Mouse (Mus musculus) intestine, postnatal 0 days (tissue): ENCODE results near the gene Cd6. TPM values are rescaled to one million over a fixed set of nuclear protein-coding genes. Genes with fewer than 3 reads are reported as not detected.

Source experiments
- ATAC-seq: fragments of 200-750 bp; cut with Nextera tagmentation; 2 replicates; pipeline ENCODE4 v1.8.0; 2017; ENCODE audit warnings: mild to moderate bottlenecking, moderate TSS enrichment, moderate library complexity
- H3K27ac ChIP-seq: fragments of 300-500 bp; sonication (generic); 2 replicates; pipeline ENCODE4 v1.5.1; 2014; ENCODE audit warnings: mild to moderate bottlenecking, low read depth, low read length, moderate library complexity
- H3K27me3 ChIP-seq: fragments of 300-500 bp; sonication (generic); replicated peaks from 2 replicates; pipeline ENCODE4 v1.6.1; 2014; ENCODE audit warnings: low read length, mixed read lengths; ENCODE audit not compliant: control insufficient read depth, insufficient read depth
- H3K36me3 ChIP-seq: fragments of 300-500 bp; sonication (generic); 2 replicates; pipeline ENCODE4 v1.6.1; 2014; ENCODE audit warnings: mild to moderate bottlenecking, moderate library complexity; ENCODE audit not compliant: control insufficient read depth, insufficient read depth
- H3K4me1 ChIP-seq: fragments of 300-500 bp; sonication (generic); replicated peaks from 2 replicates; pipeline ENCODE4 v1.6.1; 2014; ENCODE audit warnings: antibody characterized with exemption, low read length, mixed read lengths; ENCODE audit not compliant: control insufficient read depth, insufficient read depth
- H3K4me2 ChIP-seq: fragments of 300-500 bp; sonication (generic); replicated peaks from 2 replicates; pipeline ENCODE4 v1.6.1; 2014; ENCODE audit warnings: low read depth, mild to moderate bottlenecking, moderate library complexity
- H3K4me3 ChIP-seq: fragments of 300-500 bp; sonication (generic); 2 replicates; pipeline ENCODE4 v1.5.1; 2014; ENCODE audit warnings: low read depth, low read length
- H3K9ac ChIP-seq: fragments of 300-500 bp; sonication (generic); 2 replicates; pipeline ENCODE4 v1.6.1; 2014; ENCODE audit warnings: mild to moderate bottlenecking, low read depth, low read length
- H3K9me3 ChIP-seq: fragments of 300-500 bp; sonication (generic); 2 replicates; pipeline ENCODE4 v1.6.1; 2016; ENCODE audit warnings: mixed run types; ENCODE audit not compliant: control insufficient read depth
- CTCF ChIP-seq: sonication (generic); IDR thresholded peaks from 2 replicates; pipeline ENCODE4 v1.5.1; 2016; ENCODE audit warnings: low read depth, mild to moderate bottlenecking, control low read depth, antibody characterized with exemption, moderate library complexity
- WGBS: fragments of 180-500 bp; shearing (Covaris S2); extraction: QIAGEN DNeasy Blood & Tissue Kit; methylation state at CpG from one replicate; pipeline ENCODE4 v1.1.7; 2014; 5-methylcytosine and 5-hydroxymethylcytosine counted together
- polyA plus RNA-seq: library from polyadenylated mRNA; unstranded; fragments of >200 nt; fragmentation: Nextera tagmentation; extraction: Ambion mirVana; gene quantifications from 2 replicates; pipeline ENCODE4 v1.2.1, GENCODE M21; 2015

The Cd6 gene
- polyA plus RNA-seq, 1 experiment from 2014 or later: 0.05 TPM

DNA sequence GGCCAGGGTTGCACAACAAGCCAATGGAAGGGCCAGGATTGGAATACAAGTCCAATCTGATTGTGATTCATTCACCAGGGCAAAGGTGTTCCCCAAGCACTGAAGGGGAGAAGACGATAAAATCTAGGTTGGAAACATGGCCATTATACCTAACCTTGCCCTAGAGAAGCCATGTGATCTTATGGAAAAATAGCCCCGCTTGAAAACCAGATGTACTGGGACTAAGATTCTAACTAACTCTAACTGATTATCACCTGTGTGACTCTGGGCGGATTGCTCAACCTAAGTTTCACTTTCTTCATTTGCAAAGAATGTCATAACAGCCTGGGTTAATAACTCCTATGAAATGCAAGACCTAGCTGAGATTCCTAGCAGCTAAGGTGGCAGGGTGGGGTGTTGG is 25.6 kb upstream of the Cd6 start:
- no peak for ATAC-seq
- Histone ChIP-seq H3K4me2 (no peak overlapping the region), H3K27ac (no peak overlapping the region), H3K27me3 (no peaks in the 10 kb centered on the region), H3K9me3 (no peaks in the 10 kb centered on the region), H3K9ac (no peak overlapping the region), H3K4me3 (no peak overlapping the region), H3K4me1 (no peaks in the 10 kb centered on the region), H3K36me3 (peaks cover 10% of the 10 kb centered on the region; the same call in 1 of the 2 replicates)
- 53% methylated on average over 3 of the region's 3 CpGs for WGBS
- no peak for TF ChIP-seq CTCF

DNA sequence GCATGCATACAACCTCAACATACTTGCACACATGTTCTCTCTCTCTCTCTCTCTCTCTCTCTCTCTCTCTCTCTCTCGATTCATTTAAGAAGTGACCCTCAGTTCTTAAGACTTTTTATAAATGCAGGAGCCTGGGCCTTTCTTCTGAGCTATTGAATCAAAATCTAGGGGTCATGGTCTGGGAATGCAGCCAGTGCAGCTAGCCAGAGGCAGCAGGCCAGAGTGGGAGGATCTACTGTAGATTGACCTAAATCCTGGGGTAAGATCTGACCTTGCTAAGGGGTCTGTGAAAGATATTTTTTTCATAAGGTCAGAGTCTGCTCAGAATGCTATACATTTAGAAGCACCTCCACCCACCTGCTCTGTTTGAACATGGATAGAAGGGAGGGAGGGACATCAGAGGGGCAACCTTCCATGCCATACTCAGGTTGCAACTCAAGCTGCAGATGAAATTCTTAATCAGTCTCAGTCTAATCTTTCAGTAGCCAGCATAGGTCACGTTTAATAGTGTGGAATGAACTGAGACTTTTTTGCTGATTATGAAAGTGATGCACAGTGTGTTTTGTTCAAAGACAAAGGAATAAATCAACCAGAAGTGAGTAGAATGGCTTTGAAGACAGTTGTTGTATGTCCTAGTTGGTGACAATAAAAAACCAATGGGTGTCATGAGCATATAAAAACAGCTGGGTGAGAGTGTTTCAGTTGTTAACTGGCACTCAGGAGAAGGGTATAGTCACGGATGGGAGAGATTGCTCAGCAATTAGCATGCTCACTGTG is 17.6 kb upstream of the Cd6 start:
- WGBS: 52% methylated on average over 3 of the region's 3 CpGs
- H3K4me2 ChIP-seq: no peak overlapping the region
- TF ChIP-seq CTCF: no peak
- ATAC-seq: no peak
- H3K36me3 ChIP-seq: no peaks in the 10 kb centered on the region
- no peaks in the 10 kb centered on the region for H3K4me1 ChIP-seq
- H3K9ac ChIP-seq: no peak overlapping the region
- no peaks in the 10 kb centered on the region; the same call in 1 of the 2 replicates for H3K27me3 ChIP-seq
- H3K27ac ChIP-seq: no peak overlapping the region
- no peak overlapping the region for H3K4me3 ChIP-seq
- no peaks in the 10 kb centered on the region for H3K9me3 ChIP-seq

DNA sequence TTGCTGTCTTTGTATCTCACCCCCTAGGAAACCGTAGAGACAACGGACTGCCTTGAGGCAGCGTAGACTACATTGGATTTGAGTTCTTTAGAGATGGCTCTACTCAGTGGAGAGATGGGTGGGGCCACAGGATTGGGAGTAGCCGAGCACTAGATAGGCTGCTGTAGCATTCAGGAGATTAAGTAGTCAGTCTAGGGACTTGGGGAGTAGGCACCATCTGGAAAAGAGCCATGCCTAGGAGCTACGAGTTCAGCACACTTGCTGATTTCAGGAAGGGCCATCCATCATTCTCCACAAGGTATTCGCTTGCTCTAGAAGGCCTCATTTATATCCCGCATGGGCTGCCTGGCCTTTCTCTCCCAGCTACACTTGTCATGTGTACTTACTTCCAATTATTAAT is 16.3 kb upstream of the Cd6 start:
- TF ChIP-seq CTCF: no peak
- Histone ChIP-seq H3K4me2 (no peak overlapping the region), H3K4me3 (no peak overlapping the region), H3K9me3 (no peaks in the 10 kb centered on the region), H3K27me3 (no peaks in the 10 kb centered on the region; the same call in 1 of the 2 replicates), H3K4me1 (no peaks in the 10 kb centered on the region), H3K27ac (no peak overlapping the region), H3K9ac (no peak overlapping the region), H3K36me3 (no peaks in the 10 kb centered on the region)
- WGBS: 73% methylated on average over 7 of the region's 7 CpGs
- no peak for ATAC-seq

DNA sequence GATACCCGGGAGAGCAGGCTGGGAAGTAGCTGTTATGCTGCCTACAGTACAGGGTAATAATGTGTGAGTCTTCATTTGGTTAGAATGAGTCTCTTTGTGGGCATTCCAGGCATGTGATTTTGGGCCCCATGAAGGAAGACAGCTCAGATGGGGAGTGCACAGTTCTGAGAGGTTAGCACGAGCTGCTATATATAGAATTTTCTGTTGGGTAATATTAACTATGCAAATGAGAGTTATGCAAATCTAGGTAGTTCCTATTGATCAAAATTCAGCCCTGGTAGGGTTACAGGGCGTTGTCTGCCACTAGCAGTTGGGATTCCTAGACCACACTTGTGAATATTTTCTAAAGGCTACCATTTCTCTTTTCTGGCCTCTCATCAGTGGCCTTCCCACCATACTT is 15.6 kb upstream of the Cd6 start:
- Histone ChIP-seq H3K4me1 (no peaks in the 10 kb centered on the region), H3K9me3 (no peaks in the 10 kb centered on the region), H3K27me3 (no peaks in the 10 kb centered on the region; the same call in 1 of the 2 replicates), H3K27ac (no peak overlapping the region), H3K4me2 (no peak overlapping the region), H3K9ac (no peak overlapping the region), H3K36me3 (no peaks in the 10 kb centered on the region), H3K4me3 (no peak overlapping the region)
- ATAC-seq: no peak
- TF ChIP-seq CTCF: no peak
- 73% methylated on average over 3 of the region's 3 CpGs for WGBS

DNA sequence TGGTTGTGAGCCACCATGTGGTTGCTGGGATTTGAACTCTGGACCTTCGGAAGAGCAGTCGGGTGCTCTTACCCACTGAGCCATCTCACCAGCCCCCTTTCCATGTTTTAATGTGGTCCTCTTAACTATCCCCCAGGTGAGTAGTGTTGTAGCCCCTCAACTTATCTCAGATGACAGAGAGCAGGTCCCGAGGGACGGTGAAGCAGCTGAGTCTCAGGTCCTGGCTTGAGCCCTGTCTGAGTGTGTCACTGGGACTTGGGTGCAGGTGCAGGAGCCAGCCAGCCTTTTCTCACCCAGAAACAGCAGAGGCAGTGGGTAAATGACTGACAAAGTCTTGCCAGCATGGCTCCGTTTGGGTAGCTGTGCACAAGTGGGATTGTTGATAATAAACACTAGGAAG is 14.3 kb upstream of the Cd6 start:
- ATAC-seq: no peak
- Histone ChIP-seq H3K4me2 (no peak overlapping the region), H3K27me3 (no peaks in the 10 kb centered on the region; the same call in 1 of the 2 replicates), H3K4me3 (no peak overlapping the region), H3K9me3 (no peaks in the 10 kb centered on the region), H3K36me3 (no peaks in the 10 kb centered on the region), H3K9ac (no peak overlapping the region), H3K4me1 (no peaks in the 10 kb centered on the region), H3K27ac (no peak overlapping the region)
- 86% methylated on average over 5 of the region's 5 CpGs for WGBS
- TF ChIP-seq CTCF: no peak

DNA sequence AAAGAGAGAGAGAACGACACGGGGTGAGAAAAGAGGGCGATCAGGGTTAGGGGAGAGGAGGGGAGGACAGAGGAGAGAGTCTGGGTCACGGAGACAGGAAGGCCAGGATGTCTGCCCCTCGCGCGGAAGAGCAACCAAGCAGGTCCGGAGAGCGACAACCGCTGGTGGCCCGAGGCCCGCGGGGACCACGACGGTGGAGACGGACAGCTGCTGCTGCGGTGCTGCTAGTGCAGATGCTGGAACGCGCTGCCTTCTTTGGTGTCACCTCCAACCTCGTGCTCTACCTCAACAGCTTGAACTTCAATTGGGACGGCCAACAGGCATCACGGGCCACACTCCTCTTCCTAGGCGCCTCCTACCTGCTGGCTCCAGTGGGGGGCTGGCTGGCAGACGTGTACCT is 13.1 kb upstream of the Cd6 start:
- Histone ChIP-seq H3K4me3 (no peak overlapping the region), H3K9ac (no peak overlapping the region), H3K27ac (no peak overlapping the region), H3K4me1 (no peaks in the 10 kb centered on the region), H3K9me3 (no peaks in the 10 kb centered on the region), H3K4me2 (no peak overlapping the region), H3K36me3 (no peaks in the 10 kb centered on the region), H3K27me3 (no peaks in the 10 kb centered on the region; the same call in 1 of the 2 replicates)
- no peak for ATAC-seq
- no peak for TF ChIP-seq CTCF
- 52% methylated on average over 24 of the region's 24 CpGs for WGBS
